Mouse (Mus musculus) kidney, embryonic 15.5 days (tissue): Measurements from ENCODE around the gene Tnfsf12. TPM values are rescaled to one million over a fixed set of nuclear protein-coding genes. Genes with fewer than 3 reads are reported as not detected.

Source experiments
- ATAC-seq: fragments of 200-750 bp; cut with Nextera tagmentation; replicated peaks from 2 replicates; pipeline ENCODE4 v1.8.0; 2017; ENCODE audit warnings: moderate TSS enrichment; ENCODE audit not compliant: low FRiP score
- H3K27ac ChIP-seq: fragments of 300-500 bp; sonication (generic); 2 replicates; pipeline ENCODE4 v1.5.1; 2015; ENCODE audit warnings: mild to moderate bottlenecking, inconsistent platforms
- H3K27me3 ChIP-seq: fragments of 300-500 bp; sonication (generic); 2 replicates; pipeline ENCODE4 v1.6.1; 2015; ENCODE audit warnings: inconsistent platforms
- H3K36me3 ChIP-seq: fragments of 300-500 bp; sonication (generic); 2 replicates; pipeline ENCODE4 v1.6.1; 2015; ENCODE audit warnings: inconsistent platforms
- H3K4me1 ChIP-seq: fragments of 300-500 bp; sonication (generic); 2 replicates; pipeline ENCODE4 v1.6.1; 2015; ENCODE audit warnings: inconsistent platforms
- H3K4me2 ChIP-seq: fragments of 300-500 bp; sonication (generic); 2 replicates; pipeline ENCODE4 v1.6.1; 2015; ENCODE audit warnings: moderate library complexity, mild to moderate bottlenecking, inconsistent platforms
- H3K4me3 ChIP-seq: fragments of 300-500 bp; sonication (generic); replicated peaks from 2 replicates; pipeline ENCODE4 v1.5.1; 2015; ENCODE audit warnings: mild to moderate bottlenecking, inconsistent platforms
- H3K9ac ChIP-seq: fragments of 300-500 bp; sonication (generic); 2 replicates; pipeline ENCODE4 v1.6.1; 2015; ENCODE audit warnings: mild to moderate bottlenecking, inconsistent platforms
- H3K9me3 ChIP-seq: fragments of 300-500 bp; sonication (generic); replicated peaks from 2 replicates; pipeline ENCODE4 v1.6.1; 2016; ENCODE audit warnings: inconsistent platforms
- WGBS: fragments of 180-500 bp; shearing (Covaris S2); methylation state at CpG from one replicate; pipeline ENCODE4 v1.1.7; 2015; ENCODE audit warnings: mixed read lengths; 5-methylcytosine and 5-hydroxymethylcytosine counted together
- polyA plus RNA-seq: library from polyadenylated mRNA; unstranded; fragments of >200 nt; fragmentation: Nextera tagmentation; extraction: Ambion mirVana; gene quantifications from 2 replicates; pipeline ENCODE4 v1.2.1, GENCODE M21; 2015

Gene Tnfsf12
- polyA plus RNA-seq, 1 experiment from 2014 or later, result 11.1 TPM

DNA sequence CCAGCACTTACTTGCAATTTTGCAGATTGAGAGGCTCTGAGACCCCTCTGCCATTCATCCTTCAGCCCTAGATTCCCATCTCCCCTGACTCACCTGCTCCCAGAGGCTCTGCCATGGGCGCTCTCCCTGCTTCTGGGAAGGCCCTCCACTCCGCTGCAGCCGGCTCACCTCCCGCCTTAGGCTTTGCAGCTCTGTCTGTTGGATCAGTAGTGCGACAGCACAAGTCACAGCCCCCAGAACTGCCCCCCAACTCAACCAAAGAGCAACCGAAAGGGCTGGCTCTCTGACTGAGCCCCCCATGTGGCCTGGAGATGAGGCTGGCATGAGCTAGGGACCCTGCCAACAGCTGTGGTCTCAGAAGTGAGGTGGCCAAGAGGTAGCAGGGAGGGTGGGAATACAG, 10.7 kb downstream of the Tnfsf12 start:
- no peak overlapping the region for H3K9ac ChIP-seq
- no peak overlapping the region for H3K4me2 ChIP-seq
- H3K4me3 ChIP-seq, result no peak overlapping the region
- peaks cover 48% of the 10 kb centered on the region for H3K4me1 ChIP-seq
- ATAC-seq, result no peak
- no peaks in the 10 kb centered on the region for H3K9me3 ChIP-seq
- no peaks in the 10 kb centered on the region for H3K27me3 ChIP-seq
- peak overlapping the region; percentile 79; the same call in 1 of the 2 replicates for H3K27ac ChIP-seq
- 86% methylated on average over 6 of the region's 6 CpGs for WGBS
- peaks cover 7% of the 10 kb centered on the region for H3K36me3 ChIP-seq

DNA sequence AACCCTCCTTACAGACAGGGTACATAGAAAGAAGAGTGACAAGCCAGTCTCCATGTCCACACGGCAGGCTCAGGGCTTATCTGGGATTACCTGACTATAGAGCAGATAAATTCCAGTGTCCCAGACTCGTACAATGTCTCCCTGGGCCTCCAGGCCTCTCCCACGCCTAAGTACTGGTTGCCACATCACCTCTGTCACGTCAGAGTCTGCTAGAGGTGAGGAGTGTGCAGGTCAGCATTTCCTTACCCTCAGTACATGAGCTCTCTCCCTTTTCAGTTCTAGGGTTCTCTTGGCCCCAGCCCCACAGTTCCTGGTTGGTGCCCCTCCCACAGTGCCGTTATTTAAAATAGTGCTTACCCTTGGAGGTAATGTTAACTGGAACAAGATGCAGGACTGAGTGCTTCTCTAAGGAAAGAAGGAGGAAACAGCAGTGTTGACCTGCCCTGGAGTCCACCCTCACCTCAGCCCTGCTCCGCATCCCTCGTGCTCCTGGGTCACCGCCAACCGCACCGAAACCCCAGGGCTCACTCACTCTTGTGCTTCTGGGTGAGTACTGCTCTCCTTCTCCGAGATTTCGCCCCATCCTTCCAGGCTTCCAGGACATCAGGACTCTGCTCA, 11.4 kb downstream of the Tnfsf12 start:
- no peak for ATAC-seq
- Histone ChIP-seq H3K4me1 (peaks cover 53% of the 10 kb centered on the region), H3K36me3 (peaks cover 13% of the 10 kb centered on the region), H3K4me2 (no peak overlapping the region), H3K4me3 (no peak overlapping the region), H3K27me3 (no peaks in the 10 kb centered on the region), H3K9ac (no peak overlapping the region), H3K27ac (no peak overlapping the region), H3K9me3 (no peaks in the 10 kb centered on the region)
- WGBS, result 79% methylated on average over 12 of the region's 12 CpGs

DNA sequence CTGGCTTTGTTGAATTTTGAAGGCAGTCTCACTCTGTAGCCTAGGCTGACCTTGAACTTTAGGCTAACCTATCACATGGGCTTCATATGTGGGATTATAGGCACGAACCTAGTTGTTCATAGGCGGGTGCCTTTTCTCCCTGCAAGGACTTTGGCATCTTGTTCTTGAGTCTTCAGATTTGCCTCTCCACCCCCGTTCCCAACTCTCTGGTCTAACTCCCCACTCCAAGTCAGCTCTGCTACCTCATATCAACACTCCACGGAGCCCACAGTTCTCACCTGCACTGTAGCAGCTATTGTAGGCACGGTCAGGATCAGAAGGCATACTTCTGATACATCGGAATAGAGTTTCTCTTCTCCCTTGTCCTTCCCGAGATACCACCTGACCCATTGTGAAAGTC, 12.1 kb downstream of the Tnfsf12 start:
- Histone ChIP-seq H3K9me3 (no peaks in the 10 kb centered on the region), H3K4me2 (no peak overlapping the region; the same call in 1 of the 2 replicates), H3K4me3 (no peak overlapping the region), H3K9ac (0 out of 2 replicates have a peak overlapping the region, but pooled peaks have one; percentile 25), H3K27me3 (no peaks in the 10 kb centered on the region), H3K4me1 (peaks cover 54% of the 10 kb centered on the region), H3K36me3 (peaks cover 19% of the 10 kb centered on the region), H3K27ac (0 out of 2 replicates have a peak overlapping the region, but pooled peaks have one; percentile 95)
- ATAC-seq, result no peak
- WGBS, result 82% methylated on average over 7 of the region's 7 CpGs

DNA sequence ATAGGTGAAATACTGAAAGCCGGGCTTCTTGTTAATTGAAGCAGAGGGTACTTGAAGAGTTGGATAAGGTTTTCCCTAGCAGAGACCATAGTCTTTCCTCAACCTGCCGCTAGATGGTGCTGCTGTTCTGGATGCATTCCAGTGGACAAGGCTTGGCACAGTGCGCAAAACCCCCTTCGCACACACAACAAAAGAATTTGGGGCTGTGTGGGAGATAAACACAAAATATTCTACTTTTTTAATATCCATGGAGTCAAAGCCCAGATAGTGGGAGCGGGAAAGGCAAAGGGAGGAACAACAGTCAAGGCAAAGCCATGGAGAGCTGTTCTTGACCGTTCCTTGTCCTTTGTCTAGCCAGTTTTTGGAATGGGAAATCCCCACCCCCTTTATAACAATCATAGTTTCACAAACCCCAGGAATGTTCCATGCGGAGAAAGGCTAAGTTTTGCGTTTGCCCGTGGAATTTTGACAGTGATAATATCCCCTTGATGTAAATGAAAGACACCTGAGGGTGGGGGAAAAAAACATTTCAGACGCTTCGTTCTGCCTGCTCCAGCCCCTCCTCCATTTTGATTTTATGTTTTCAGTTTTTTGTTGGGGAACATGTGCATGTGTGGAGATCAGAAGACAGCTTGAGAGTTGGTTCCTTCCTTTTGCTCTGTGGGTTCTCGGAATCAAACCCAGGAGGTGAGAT, 12.7 kb downstream of the Tnfsf12 start:
- peaks cover 24% of the 10 kb centered on the region for H3K36me3 ChIP-seq
- H3K4me3 ChIP-seq, result peak overlapping the region; percentile 88
- 0 out of 2 replicates have a peak, but pooled peaks have one; percentile 49 for ATAC-seq
- peak overlapping the region; percentile 91 for H3K4me2 ChIP-seq
- H3K27ac ChIP-seq, result peak overlapping the region; percentile 95
- H3K4me1 ChIP-seq, result peaks cover 54% of the 10 kb centered on the region
- H3K9ac ChIP-seq, result peak overlapping the region; percentile 25; the same call in 1 of the 2 replicates
- WGBS, result 24% methylated on average over 12 of the region's 12 CpGs
- no peaks in the 10 kb centered on the region for H3K9me3 ChIP-seq
- no peaks in the 10 kb centered on the region for H3K27me3 ChIP-seq

DNA sequence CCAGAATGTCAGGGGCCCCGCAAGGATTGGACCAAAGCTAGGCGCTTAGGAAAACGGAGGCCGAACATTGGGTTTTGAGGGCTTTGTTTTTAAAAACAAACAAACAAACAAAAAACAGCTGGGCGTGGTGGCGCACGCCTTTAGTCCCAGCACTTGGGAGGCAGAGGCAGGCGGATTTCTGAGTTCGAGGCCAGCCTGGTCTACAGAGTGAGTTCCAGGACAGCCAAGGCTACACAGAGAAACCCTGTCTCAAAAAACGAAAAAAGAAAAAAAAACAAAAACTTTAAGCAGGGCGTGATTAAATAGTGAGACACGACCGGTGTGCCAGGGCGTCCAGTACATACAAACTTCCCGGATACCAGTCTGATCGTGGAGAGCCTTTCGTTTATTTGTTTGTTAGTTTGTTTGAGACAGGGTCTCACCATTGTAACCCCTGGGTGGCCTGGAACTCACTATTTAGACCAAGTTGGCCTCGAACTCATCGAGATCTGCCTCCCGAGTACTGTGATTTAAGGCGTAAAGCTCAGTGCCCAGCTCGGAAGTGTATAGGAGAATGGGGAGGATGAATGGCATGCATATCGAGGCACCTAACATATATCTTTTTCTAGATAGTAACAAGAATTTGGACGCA, 13.3 kb downstream of the Tnfsf12 start:
- 21% methylated on average over 24 of the region's 24 CpGs for WGBS
- H3K4me1 ChIP-seq, result peaks cover 54% of the 10 kb centered on the region
- H3K9ac ChIP-seq, result peak overlapping the region; percentile 89
- peaks cover 30% of the 10 kb centered on the region for H3K36me3 ChIP-seq
- H3K4me3 ChIP-seq, result peak overlapping the region; percentile 88
- no peaks in the 10 kb centered on the region for H3K9me3 ChIP-seq
- peak overlapping the region; percentile 91 for H3K4me2 ChIP-seq
- H3K27ac ChIP-seq, result peak overlapping the region; percentile 95
- no peaks in the 10 kb centered on the region for H3K27me3 ChIP-seq
- peak; percentile 16; the same call in 1 of the 2 replicates for ATAC-seq

- Histone ChIP-seq H3K4me1 (peaks cover 51% of the 10 kb centered on the region), H3K27me3 (no peaks in the 10 kb centered on the region), H3K9ac (peak within 1 kb of the TSS; percentile 89), H3K27ac (peak within 1 kb of the TSS; percentile 95), H3K36me3 (peaks cover 38% of the 10 kb centered on the region), H3K4me3 (peak within 1 kb of the TSS; percentile 88), H3K4me2 (peak within 1 kb of the TSS; percentile 91), H3K9me3 (no peaks in the 10 kb centered on the region)
- ATAC-seq, result peak; percentile 97
- under 1% methylated on average over 79 of the region's 80 CpGs for WGBS
These were observed 14.1 kb downstream of the Tnfsf12 start, which contains the start of gene Senp3 for GRCm38 (mm10) chr11:69681314-69682208. Senp3 (minus strand) TSS chr11:69682084.

GRCm38 (mm10) chr11:69680136-69680855, 15.4 kb downstream of the Tnfsf12 start:
- Histone ChIP-seq H3K27me3 (no peaks in the 10 kb centered on the region), H3K9ac (peak overlapping the region; percentile 89; the same call in 1 of the 2 replicates), H3K4me2 (peak overlapping the region; percentile 91), H3K27ac (no peak overlapping the region), H3K4me1 (peaks cover 38% of the 10 kb centered on the region), H3K4me3 (peak overlapping the region; percentile 88), H3K36me3 (peaks cover 51% of the 10 kb centered on the region), H3K9me3 (no peaks in the 10 kb centered on the region)
- no peak for ATAC-seq
- WGBS, result 93% methylated on average over 30 of the region's 30 CpGs

- ATAC-seq, result no peak
- Histone ChIP-seq H3K27me3 (no peaks in the 10 kb centered on the region), H3K9ac (no peak overlapping the region), H3K4me2 (no peak overlapping the region), H3K4me1 (peaks cover 34% of the 10 kb centered on the region), H3K9me3 (no peaks in the 10 kb centered on the region), H3K36me3 (peaks cover 62% of the 10 kb centered on the region), H3K4me3 (no peak overlapping the region), H3K27ac (no peak overlapping the region)
- 100% methylated on average over 2 of the region's 2 CpGs for whole genome bisulfite sequencing
These were observed 16.5 kb downstream of the Tnfsf12 start for GRCm38 (mm10) chr11:69679144-69679543.

DNA sequence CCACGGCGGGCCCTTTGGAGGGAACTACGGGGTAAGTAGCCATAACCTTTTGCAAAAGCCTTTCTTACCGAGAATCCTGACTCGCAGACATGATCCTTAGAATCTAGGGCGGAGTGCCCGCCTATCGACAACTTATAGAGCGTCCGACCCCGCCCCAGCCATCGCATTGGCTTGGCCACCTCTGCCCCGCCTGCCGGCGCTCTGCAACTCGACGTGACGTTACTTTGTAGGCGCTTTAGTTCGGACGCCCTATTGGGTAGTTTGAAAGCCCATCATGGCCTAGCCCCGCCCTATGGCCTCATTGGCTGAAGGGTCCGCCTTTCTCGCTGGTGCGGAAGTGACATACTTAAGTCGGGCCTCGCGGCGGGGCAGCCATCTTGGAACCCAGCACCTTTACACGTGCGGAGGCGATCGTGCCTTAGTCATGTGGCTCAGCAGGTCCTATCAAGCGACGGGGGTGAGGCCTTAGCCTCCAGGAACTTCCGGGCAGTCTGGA, 23.4 kb downstream of the Tnfsf12 start, which contains the start of gene Eif4a1:
TSS of gene Eif4a1 (minus strand) at position 213 of the 496 bp plus-strand sequence.
- Histone ChIP-seq H3K4me2 (peak within 1 kb of the TSS; percentile 70), H3K27me3 (no peaks in the 10 kb centered on the region), H3K9me3 (no peaks in the 10 kb centered on the region), H3K4me1 (peaks cover 36% of the 10 kb centered on the region), H3K4me3 (peak within 1 kb of the TSS; percentile 100), H3K9ac (peak within 1 kb of the TSS; percentile 100), H3K36me3 (peaks cover 85% of the 10 kb centered on the region), H3K27ac (peak within 1 kb of the TSS; percentile 97)
- ATAC-seq, result peak; percentile 98
- under 1% methylated on average over 36 of the region's 36 CpGs for WGBS

GRCm38 (mm10) chr11:69671726-69672124, 23.9 kb downstream of the Tnfsf12 start:
- ATAC-seq, result peak; percentile 5; the same call in 1 of the 2 replicates
- H3K9me3 ChIP-seq, result no peaks in the 10 kb centered on the region
- peaks cover 84% of the 10 kb centered on the region for H3K36me3 ChIP-seq
- H3K9ac ChIP-seq, result peak overlapping the region; percentile 100
- H3K4me2 ChIP-seq, result peak overlapping the region; percentile 70
- H3K4me3 ChIP-seq, result peak overlapping the region; percentile 100
- H3K27ac ChIP-seq, result peak overlapping the region; percentile 97
- under 1% methylated on average over 43 of the region's 43 CpGs for WGBS
- peaks cover 36% of the 10 kb centered on the region for H3K4me1 ChIP-seq
- H3K27me3 ChIP-seq, result no peaks in the 10 kb centered on the region
